Mouse (Mus musculus): ENCODE results near the gene Ppp1ca.

DNA sequence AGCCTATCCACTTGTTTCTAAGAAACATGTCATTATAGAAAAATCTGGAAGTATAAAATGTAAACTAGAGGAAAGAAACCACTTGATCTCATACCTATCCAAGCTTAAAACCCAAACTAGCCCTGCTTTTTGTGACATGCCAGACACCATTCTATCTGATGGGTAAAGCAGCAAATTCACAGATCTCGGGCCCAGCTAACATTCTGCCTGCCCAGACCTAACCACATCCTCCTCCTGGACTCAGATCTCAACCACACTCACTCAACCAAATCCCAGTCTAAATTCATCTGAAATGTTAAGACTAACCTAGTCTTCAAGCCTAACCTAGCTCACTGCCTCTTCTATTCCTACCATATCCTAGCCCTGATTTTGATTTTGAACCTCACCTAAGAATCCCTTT lies 26.9 kb downstream of the Ppp1ca start:
- TF ChIP-seq POLR2A (IDR thresholded peaks at IDR 0.05; ENCODE audit: borderline replicate concordance, low read depth, low read length) (no peak), CTCF (IDR thresholded peaks at IDR 0.05; ENCODE audit: low read depth, low read length) (no peak)
